Mouse (Mus musculus): ENCODE measurements at regions not wholly inside any gene's neighbourhood (a gene's known extent, or its start where the extent isn't known, plus 50 kb on each side); places are given as distances from the start of the nearest gene placed in this dataset.

DNA sequence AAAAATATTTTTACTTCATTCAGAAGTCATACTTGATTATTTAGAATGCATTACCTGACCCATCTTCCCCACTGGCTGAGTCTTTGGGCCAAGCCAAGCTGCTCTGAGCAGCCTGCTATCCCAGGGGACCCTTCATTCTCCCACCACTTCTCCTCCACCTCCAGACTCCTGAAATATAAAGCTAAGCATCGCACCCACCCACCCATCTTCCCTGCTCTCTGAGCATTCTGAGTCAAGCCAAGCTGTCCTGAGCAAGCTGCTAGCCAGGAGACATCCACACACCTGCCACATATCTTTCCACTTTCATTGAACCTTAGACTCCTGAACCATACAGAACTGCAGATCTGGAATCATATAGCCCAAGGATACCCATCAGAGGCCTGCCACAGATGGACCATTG is 1456.2 kb upstream of the Adam24 start:
- 86% methylated on average over 1 of the region's 1 CpGs for WGBS
- no peak overlapping the region for H3K4me3 ChIP-seq (ENCODE audit: low read depth, low read length)
- H3K9ac ChIP-seq (replicated peaks; ENCODE audit: low read depth, low read length) = no peak overlapping the region
- H3K27ac ChIP-seq (ENCODE audit: low read length) = no peak overlapping the region
- H3K9me3 ChIP-seq (ENCODE audit: control insufficient read depth, low read depth, low read length) = no peaks in the 10 kb centered on the region
- H3K27me3 ChIP-seq (ENCODE audit: control insufficient read depth, insufficient read depth, low read length) = no peaks in the 10 kb centered on the region
- H3K4me1 ChIP-seq (ENCODE audit: control insufficient read depth, insufficient read depth, low read length) = no peaks in the 10 kb centered on the region
- no peak for ATAC-seq (ENCODE audit: insufficient number of reproducible peaks, insufficient read depth, low FRiP score, low read depth)
- no peak overlapping the region for H3K4me2 ChIP-seq (replicated peaks; ENCODE audit: low read depth, low read length)
- H3K36me3 ChIP-seq (ENCODE audit: control insufficient read depth, insufficient read depth, low read length) = no peaks in the 10 kb centered on the region

DNA sequence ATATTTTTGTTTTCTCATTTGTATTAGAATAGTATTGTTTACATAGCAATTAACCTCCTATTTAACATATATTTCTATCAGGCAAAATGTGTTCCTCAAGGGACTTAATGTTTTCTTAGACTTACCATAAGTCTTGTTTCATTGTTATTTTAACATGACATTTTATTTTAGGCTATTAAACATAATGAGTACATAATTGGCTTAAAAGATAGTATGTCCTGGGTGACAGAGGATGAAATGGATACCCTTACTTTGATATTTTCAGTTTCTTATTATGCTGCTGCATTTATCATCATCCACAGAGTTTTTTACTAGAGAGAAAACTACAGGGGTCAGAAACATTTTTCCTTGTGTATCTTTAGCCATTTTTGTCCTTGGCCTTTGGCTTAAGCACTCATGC is 1447.6 kb upstream of the Adam24 start:
- no peaks in the 10 kb centered on the region for H3K9me3 ChIP-seq (ENCODE audit: control insufficient read depth, low read depth, low read length)
- ATAC-seq (ENCODE audit: insufficient number of reproducible peaks, insufficient read depth, low FRiP score, low read depth) = no peak
- H3K27me3 ChIP-seq (ENCODE audit: control insufficient read depth, insufficient read depth, low read length) = no peaks in the 10 kb centered on the region
- no peaks in the 10 kb centered on the region for H3K36me3 ChIP-seq (ENCODE audit: control insufficient read depth, insufficient read depth, low read length)
- H3K4me1 ChIP-seq (ENCODE audit: control insufficient read depth, insufficient read depth, low read length) = no peaks in the 10 kb centered on the region
- no peak overlapping the region for H3K9ac ChIP-seq (replicated peaks; ENCODE audit: low read depth, low read length)
- H3K4me3 ChIP-seq (ENCODE audit: low read depth, low read length) = no peak overlapping the region
- H3K27ac ChIP-seq (ENCODE audit: low read length) = no peak overlapping the region
- H3K4me2 ChIP-seq (replicated peaks; ENCODE audit: low read depth, low read length) = no peak overlapping the region

DNA sequence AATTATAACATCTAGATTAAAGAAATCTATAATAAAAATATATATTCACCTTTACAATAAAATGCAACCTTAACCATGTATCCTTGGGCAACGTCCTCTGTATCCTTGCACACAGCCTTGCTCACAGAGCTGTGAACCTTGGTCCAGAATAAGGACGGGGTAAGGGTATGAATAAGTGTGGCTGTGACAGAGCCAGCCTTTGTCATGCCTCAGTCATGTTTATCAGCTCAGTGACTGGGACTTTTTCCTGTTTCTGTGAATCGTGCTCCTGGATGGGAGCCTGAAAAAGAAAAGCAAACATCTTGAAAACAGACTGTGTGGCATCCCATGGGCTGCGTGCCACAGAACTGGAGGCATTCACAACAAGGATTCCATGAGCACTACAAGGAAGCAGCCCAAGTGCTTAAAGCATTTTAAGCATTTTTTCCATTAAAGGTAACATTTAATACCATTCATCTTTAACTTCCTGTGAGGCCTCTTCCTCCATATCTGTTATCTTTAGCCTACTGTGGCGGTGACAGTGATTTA is 1405.8 kb upstream of the Adam24 start:
- no peaks in the 10 kb centered on the region for H3K36me3 ChIP-seq (ENCODE audit: control insufficient read depth, insufficient read depth, low read length)
- no peak overlapping the region for H3K9ac ChIP-seq (replicated peaks; ENCODE audit: low read depth, low read length)
- H3K4me1 ChIP-seq (ENCODE audit: control insufficient read depth, insufficient read depth, low read length) = no peaks in the 10 kb centered on the region
- no peak for ATAC-seq (ENCODE audit: insufficient number of reproducible peaks, insufficient read depth, low FRiP score, low read depth)
- H3K4me3 ChIP-seq (ENCODE audit: low read depth, low read length) = no peak overlapping the region
- no peak overlapping the region for H3K4me2 ChIP-seq (replicated peaks; ENCODE audit: low read depth, low read length)
- no peak overlapping the region for H3K27ac ChIP-seq (ENCODE audit: low read length)
- 54% methylated on average over 5 of the region's 5 CpGs for WGBS
- H3K9me3 ChIP-seq (ENCODE audit: control insufficient read depth, low read depth, low read length) = no peaks in the 10 kb centered on the region
- H3K27me3 ChIP-seq (ENCODE audit: control insufficient read depth, insufficient read depth, low read length) = no peaks in the 10 kb centered on the region

DNA sequence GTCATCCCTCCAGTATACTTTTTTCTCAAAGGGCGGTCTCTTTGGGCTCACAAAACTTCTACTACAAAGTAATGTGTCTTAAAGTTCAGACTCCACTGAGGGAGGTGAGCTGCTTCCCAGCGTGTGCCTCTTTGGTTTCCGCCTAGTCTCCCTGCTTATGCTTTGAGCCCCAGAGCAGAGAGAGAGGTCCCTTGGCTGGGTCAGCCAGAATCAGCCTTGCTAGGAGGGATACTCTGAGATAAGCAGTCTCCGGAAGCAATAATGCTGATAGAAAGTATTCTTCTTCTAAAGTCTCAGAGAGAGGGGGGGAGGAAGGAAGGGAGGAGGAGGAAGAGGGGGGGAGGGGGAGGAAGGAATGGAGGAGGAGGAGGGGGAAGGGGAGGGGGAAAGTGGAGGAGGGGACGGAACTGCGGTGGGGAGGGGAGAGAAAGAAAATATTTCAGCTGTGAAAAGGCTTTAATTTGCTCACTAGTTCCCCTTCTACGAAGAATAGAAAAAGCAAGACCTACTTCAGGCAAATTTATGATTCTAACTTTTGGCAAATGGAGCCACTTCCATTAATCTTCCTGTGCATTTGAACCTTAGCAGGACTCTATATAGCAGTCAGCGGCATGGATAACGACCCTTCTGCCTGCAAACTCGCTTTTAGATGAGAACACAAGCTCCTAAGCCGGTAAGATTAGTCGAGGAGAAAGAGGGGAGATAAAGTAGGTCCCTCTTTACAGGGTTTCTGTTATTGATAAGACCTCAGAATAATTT is 1377.2 kb upstream of the Adam24 start:
- H3K36me3 ChIP-seq (ENCODE audit: control insufficient read depth, insufficient read depth, low read length) = no peaks in the 10 kb centered on the region
- H3K9ac ChIP-seq (replicated peaks; ENCODE audit: low read depth, low read length) = no peak overlapping the region
- WGBS = 14% methylated on average over 12 of the region's 12 CpGs
- H3K27ac ChIP-seq (ENCODE audit: low read length) = no peak overlapping the region
- no peak overlapping the region; the same call in 1 of the 2 replicates for H3K4me3 ChIP-seq (ENCODE audit: low read depth, low read length)
- ATAC-seq (ENCODE audit: insufficient number of reproducible peaks, insufficient read depth, low FRiP score, low read depth) = no peak
- H3K9me3 ChIP-seq (ENCODE audit: control insufficient read depth, low read depth, low read length) = no peaks in the 10 kb centered on the region
- H3K4me2 ChIP-seq (replicated peaks; ENCODE audit: low read depth, low read length) = peak overlapping the region; percentile 29
- H3K27me3 ChIP-seq (ENCODE audit: control insufficient read depth, insufficient read depth, low read length) = no peaks in the 10 kb centered on the region
- H3K4me1 ChIP-seq (ENCODE audit: control insufficient read depth, insufficient read depth, low read length) = no peaks in the 10 kb centered on the region

DNA sequence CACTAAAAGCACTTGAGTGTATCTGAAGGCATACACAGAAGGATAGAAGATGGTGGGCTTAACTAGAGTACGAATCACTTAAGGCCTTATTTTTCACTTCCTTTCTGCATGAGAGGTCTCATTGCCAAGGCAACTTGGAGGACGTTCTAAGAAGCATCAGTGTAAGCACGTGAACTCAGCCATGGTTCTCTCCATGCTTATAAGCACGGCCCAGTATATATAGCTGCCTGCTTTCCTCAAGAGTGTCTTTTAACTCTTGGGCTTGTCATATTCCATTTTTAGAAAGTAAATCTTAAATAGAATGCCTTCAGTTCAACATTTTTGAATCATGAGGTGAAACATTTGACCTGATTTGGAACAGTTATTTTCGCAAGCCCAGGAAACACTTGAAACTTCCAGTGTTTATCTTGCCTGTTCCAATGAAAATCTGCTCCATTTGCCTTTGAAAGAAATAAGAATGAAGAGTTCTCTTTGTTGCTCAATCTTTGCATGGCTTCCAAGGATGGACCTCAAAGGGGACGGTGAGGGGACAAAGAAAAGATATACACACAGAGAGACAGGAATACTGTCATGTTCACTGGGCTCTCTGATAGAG is 1371.0 kb upstream of the Adam24 start:
- H3K27me3 ChIP-seq (ENCODE audit: control insufficient read depth, insufficient read depth, low read length) = no peaks in the 10 kb centered on the region
- H3K4me2 ChIP-seq (replicated peaks; ENCODE audit: low read depth, low read length) = no peak overlapping the region
- no peaks in the 10 kb centered on the region for H3K4me1 ChIP-seq (ENCODE audit: control insufficient read depth, insufficient read depth, low read length)
- ATAC-seq (ENCODE audit: insufficient number of reproducible peaks, insufficient read depth, low FRiP score, low read depth) = no peak
- H3K36me3 ChIP-seq (ENCODE audit: control insufficient read depth, insufficient read depth, low read length) = no peaks in the 10 kb centered on the region
- H3K9me3 ChIP-seq (ENCODE audit: control insufficient read depth, low read depth, low read length) = no peaks in the 10 kb centered on the region
- no peak overlapping the region for H3K9ac ChIP-seq (replicated peaks; ENCODE audit: low read depth, low read length)
- H3K27ac ChIP-seq (ENCODE audit: low read length) = no peak overlapping the region
- 67% methylated on average over 6 of the region's 6 CpGs for WGBS
- H3K4me3 ChIP-seq (ENCODE audit: low read depth, low read length) = no peak overlapping the region

DNA sequence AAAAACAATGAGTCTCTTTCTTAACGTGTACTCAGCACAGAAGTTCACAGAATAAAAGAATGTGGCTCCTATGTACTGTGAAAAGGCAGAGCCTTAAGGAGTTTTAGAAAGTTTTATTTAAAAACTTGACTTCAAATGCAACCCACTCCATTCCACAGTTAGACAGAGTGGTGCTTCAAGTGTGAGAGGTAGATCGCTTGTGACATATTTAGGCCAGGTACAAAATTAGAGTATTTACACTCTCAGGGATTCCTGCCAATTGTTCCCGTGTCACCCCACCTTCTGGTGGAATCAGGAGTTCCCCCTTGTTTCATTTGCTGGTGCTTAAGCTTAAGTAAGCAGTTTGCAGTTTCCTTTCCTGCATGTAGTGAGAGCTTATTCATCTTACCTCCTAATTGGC is 1361.0 kb upstream of the Adam24 start:
- H3K27ac ChIP-seq (ENCODE audit: low read length) = no peak overlapping the region
- no peak overlapping the region for H3K4me2 ChIP-seq (replicated peaks; ENCODE audit: low read depth, low read length)
- H3K4me1 ChIP-seq (ENCODE audit: control insufficient read depth, insufficient read depth, low read length) = no peaks in the 10 kb centered on the region
- no peaks in the 10 kb centered on the region for H3K27me3 ChIP-seq (ENCODE audit: control insufficient read depth, insufficient read depth, low read length)
- H3K36me3 ChIP-seq (ENCODE audit: control insufficient read depth, insufficient read depth, low read length) = no peaks in the 10 kb centered on the region
- H3K4me3 ChIP-seq (ENCODE audit: low read depth, low read length) = no peak overlapping the region
- H3K9ac ChIP-seq (replicated peaks; ENCODE audit: low read depth, low read length) = no peak overlapping the region
- no peaks in the 10 kb centered on the region for H3K9me3 ChIP-seq (ENCODE audit: control insufficient read depth, low read depth, low read length)
- no peak for ATAC-seq (ENCODE audit: insufficient number of reproducible peaks, insufficient read depth, low FRiP score, low read depth)
- 50% methylated on average over 3 of the region's 3 CpGs for WGBS

DNA sequence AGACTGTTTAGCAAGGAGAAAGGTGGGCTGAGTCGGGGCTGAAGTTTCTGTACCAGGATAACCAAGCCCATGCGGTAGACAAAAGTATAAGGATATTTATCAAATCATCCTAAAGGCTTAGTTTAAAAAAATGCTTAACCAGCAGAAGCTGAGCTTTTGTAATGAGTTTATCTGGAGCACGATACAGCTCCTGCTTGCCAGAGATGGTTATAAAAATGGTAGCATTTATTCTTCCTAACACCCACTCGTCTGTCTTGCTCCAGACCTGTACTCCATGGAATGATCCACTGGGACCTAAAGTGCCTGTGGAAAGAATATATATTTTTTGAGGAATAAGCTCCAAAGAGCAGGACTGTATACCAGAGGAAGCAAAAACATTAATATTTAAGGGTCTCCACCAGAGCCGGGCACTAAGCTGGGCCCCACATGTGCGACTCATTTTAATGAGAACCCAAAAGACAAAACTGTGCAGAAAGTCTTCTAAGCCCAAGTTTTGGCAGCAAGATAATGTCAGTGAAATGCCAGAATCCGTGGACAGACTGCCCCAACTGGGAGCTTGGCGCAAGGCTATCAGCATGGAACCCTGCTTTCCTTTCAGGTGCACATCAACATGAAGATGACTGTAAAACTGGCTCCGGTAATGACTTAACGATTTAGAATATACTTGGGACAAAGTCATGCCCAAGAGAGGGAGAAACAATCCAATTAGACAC is 1359.2 kb upstream of the Adam24 start:
- Histone ChIP-seq H3K4me1 (ENCODE audit: control insufficient read depth, insufficient read depth, low read length) (no peaks in the 10 kb centered on the region), H3K27me3 (ENCODE audit: control insufficient read depth, insufficient read depth, low read length) (no peaks in the 10 kb centered on the region), H3K4me3 (ENCODE audit: low read depth, low read length) (no peak overlapping the region), H3K36me3 (ENCODE audit: control insufficient read depth, insufficient read depth, low read length) (no peaks in the 10 kb centered on the region), H3K9me3 (ENCODE audit: control insufficient read depth, low read depth, low read length) (no peaks in the 10 kb centered on the region), H3K4me2 (replicated peaks; ENCODE audit: low read depth, low read length) (no peak overlapping the region), H3K9ac (replicated peaks; ENCODE audit: low read depth, low read length) (no peak overlapping the region), H3K27ac (ENCODE audit: low read length) (no peak overlapping the region)
- ATAC-seq (ENCODE audit: insufficient number of reproducible peaks, insufficient read depth, low FRiP score, low read depth) = no peak
- WGBS = 85% methylated on average over 10 of the region's 10 CpGs

DNA sequence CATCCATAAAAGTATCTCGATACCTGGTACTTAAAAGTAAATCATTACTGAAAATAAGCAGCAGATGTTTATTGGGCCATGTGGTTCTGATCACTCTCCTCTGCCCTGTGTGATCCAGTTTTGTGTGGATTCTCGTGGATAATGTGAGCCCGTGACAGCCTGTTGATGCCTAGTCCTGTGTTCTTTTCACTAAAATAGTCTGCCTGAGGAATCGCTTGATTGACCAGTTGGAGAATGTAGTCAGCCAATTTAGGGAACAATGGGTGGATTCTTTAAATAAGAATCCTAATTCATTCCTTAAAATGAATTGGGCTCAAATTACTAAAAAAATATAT is 1358.7 kb upstream of the Adam24 start:
- Histone ChIP-seq H3K9me3 (ENCODE audit: control insufficient read depth, low read depth, low read length) (no peaks in the 10 kb centered on the region), H3K36me3 (ENCODE audit: control insufficient read depth, insufficient read depth, low read length) (no peaks in the 10 kb centered on the region), H3K27ac (ENCODE audit: low read length) (no peak overlapping the region), H3K9ac (replicated peaks; ENCODE audit: low read depth, low read length) (no peak overlapping the region), H3K4me1 (ENCODE audit: control insufficient read depth, insufficient read depth, low read length) (no peaks in the 10 kb centered on the region), H3K4me3 (ENCODE audit: low read depth, low read length) (no peak overlapping the region), H3K4me2 (replicated peaks; ENCODE audit: low read depth, low read length) (no peak overlapping the region), H3K27me3 (ENCODE audit: control insufficient read depth, insufficient read depth, low read length) (no peaks in the 10 kb centered on the region)
- no peak for ATAC-seq (ENCODE audit: insufficient number of reproducible peaks, insufficient read depth, low FRiP score, low read depth)
- 78% methylated on average over 4 of the region's 4 CpGs for WGBS
